Mouse (Mus musculus) forebrain, postnatal 0 days (tissue): ENCODE results near the gene Mier3. TPM values are rescaled to one million over a fixed set of nuclear protein-coding genes. Genes with fewer than 3 reads are reported as not detected.
A peak's percentile ranks its signal among the peaks of the same experiment; 100 is the strongest.

Source experiments
- ATAC-seq: fragments of 200-750 bp; cut with Nextera tagmentation; 2 replicates; pipeline ENCODE4 v1.8.0; 2017; ENCODE audit warnings: mild to moderate bottlenecking, moderate library complexity
- DNase-seq: peaks from one replicate; pipeline ENCODE4 v3.0.0-alpha.2; 2015
- H3K27ac ChIP-seq: fragments of 300-500 bp; sonication (generic); 2 replicates; pipeline ENCODE4 v1.5.1; 2014; ENCODE audit warnings: low read depth, mild to moderate bottlenecking, antibody characterized with exemption, low read length, moderate library complexity, mixed read lengths
- H3K27me3 ChIP-seq: fragments of 300-500 bp; sonication (generic); 2 replicates; pipeline ENCODE4 v1.6.1; 2014; ENCODE audit warnings: mild to moderate bottlenecking, low read length, mixed read lengths; ENCODE audit not compliant: insufficient read depth
- H3K36me3 ChIP-seq: fragments of 300-500 bp; sonication (generic); 2 replicates; pipeline ENCODE4 v1.6.1; 2014; ENCODE audit warnings: mild to moderate bottlenecking, moderate library complexity; ENCODE audit not compliant: insufficient read depth
- H3K4me1 ChIP-seq: fragments of 300-500 bp; sonication (generic); 2 replicates; pipeline ENCODE4 v1.6.1; 2014; ENCODE audit warnings: antibody characterized with exemption; ENCODE audit not compliant: insufficient read depth
- H3K4me2 ChIP-seq: fragments of 300-500 bp; sonication (generic); 2 replicates; pipeline ENCODE4 v1.6.1; 2014; ENCODE audit warnings: low read depth, mild to moderate bottlenecking, moderate library complexity
- H3K4me3 ChIP-seq: fragments of 300-500 bp; sonication (generic); 2 replicates; pipeline ENCODE4 v1.5.1; 2014; ENCODE audit warnings: low read depth, low read length, mixed read lengths
- H3K9ac ChIP-seq: fragments of 300-500 bp; sonication (generic); 2 replicates; pipeline ENCODE4 v1.6.1; 2014; ENCODE audit warnings: mild to moderate bottlenecking
- H3K9me3 ChIP-seq: fragments of 300-500 bp; sonication (generic); 2 replicates; pipeline ENCODE4 v1.6.1; 2016; ENCODE audit warnings: low read length
- CTCF ChIP-seq: sonication (generic); IDR thresholded peaks from 2 replicates; pipeline ENCODE4 v1.5.1; 2016; ENCODE audit warnings: antibody characterized with exemption, control low read depth, low read depth
- WGBS: fragments of 180-500 bp; shearing (Covaris S2); extraction: QIAGEN DNeasy Blood & Tissue Kit; methylation state at CpG from one replicate; pipeline ENCODE4 v1.1.7; 2014; 5-methylcytosine and 5-hydroxymethylcytosine counted together
- polyA plus RNA-seq: library from polyadenylated mRNA; unstranded; fragments of >200 nt; fragmentation: Nextera tagmentation; extraction: Ambion mirVana; gene quantifications from 2 replicates; pipeline ENCODE4 v1.2.1, GENCODE M21; 2015
- total RNA-seq: library from RNA; depleted of rRNA; stranded (reverse); fragments of >200 nt; gene quantifications from 2 replicates; pipeline ENCODE4 v1.2.3, GENCODE M21; 2014

Gene Mier3
- total and polyA plus RNA-seq, 2 experiments from 2014 or later = 15.0 to 41.3 TPM

GRCm38 (mm10) chr13:111660556-111660955 is 20.2 kb upstream of the Mier3 start:
- no peaks in the 10 kb centered on the region for H3K9me3 ChIP-seq

GRCm38 (mm10) chr13:111668016-111668415 is 12.8 kb upstream of the Mier3 start:
- H3K36me3 ChIP-seq = no peaks in the 10 kb centered on the region
- WGBS = 93% methylated on average over 7 of the region's 7 CpGs
- DNase-seq (no peak), ATAC-seq (no peak)
- no peak overlapping the region for H3K9ac ChIP-seq
- no peaks in the 10 kb centered on the region for H3K27me3 ChIP-seq
- H3K4me1 ChIP-seq = no peaks in the 10 kb centered on the region
- TF ChIP-seq CTCF = no peak
- no peak overlapping the region for H3K4me3 ChIP-seq
- H3K9me3 ChIP-seq = no peaks in the 10 kb centered on the region
- H3K27ac ChIP-seq = no peak overlapping the region
- no peak overlapping the region for H3K4me2 ChIP-seq

More at GRCm38 (mm10) chr13:111660556-111660955, 20.2 kb upstream of the Mier3 start:
- no peak overlapping the region for H3K4me3 ChIP-seq
- TF ChIP-seq CTCF = no peak
- no peak overlapping the region for H3K9ac ChIP-seq
- no peak overlapping the region for H3K4me2 ChIP-seq
- H3K4me1 ChIP-seq = no peaks in the 10 kb centered on the region
- H3K36me3 ChIP-seq = no peaks in the 10 kb centered on the region
- no peak for DNase-seq
- no peaks in the 10 kb centered on the region for H3K27me3 ChIP-seq
- 91% methylated on average over 3 of the region's 3 CpGs for WGBS
- no peak for ATAC-seq
- H3K27ac ChIP-seq = no peak overlapping the region

DNA sequence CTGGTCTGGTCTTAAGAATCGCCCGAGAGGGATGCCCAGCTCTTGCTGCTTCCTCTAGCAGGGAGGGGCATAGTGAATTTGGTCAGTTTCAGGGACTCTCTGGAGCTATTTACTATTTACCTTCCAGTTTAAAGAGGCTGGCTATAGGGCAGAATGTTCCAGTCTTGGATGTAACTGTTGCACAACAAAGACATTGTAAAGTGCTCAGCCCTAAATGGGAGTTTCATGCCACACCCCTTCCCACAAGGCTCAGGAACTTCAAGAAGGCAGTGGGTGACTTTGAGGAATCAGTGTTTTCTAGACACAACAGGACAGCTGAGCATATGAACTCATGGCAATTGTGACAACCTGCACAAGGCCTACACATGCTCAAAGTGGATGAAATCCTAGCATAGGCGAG is 3.9 kb upstream of the Mier3 start:
- WGBS = 92% methylated on average over 3 of the region's 3 CpGs
- no peak for DNase-seq
- H3K27me3 ChIP-seq = no peaks in the 10 kb centered on the region
- no peak for TF ChIP-seq CTCF
- no peak overlapping the region for H3K4me2 ChIP-seq
- no peak overlapping the region for H3K9ac ChIP-seq
- no peaks in the 10 kb centered on the region for H3K9me3 ChIP-seq
- no peak overlapping the region for H3K4me3 ChIP-seq
- no peaks in the 10 kb centered on the region for H3K36me3 ChIP-seq
- H3K27ac ChIP-seq = no peak overlapping the region
- no peak for ATAC-seq
- no peaks in the 10 kb centered on the region for H3K4me1 ChIP-seq

- H3K4me1 ChIP-seq = no peaks in the 10 kb centered on the region
- no peak overlapping the region for H3K4me3 ChIP-seq
- H3K4me2 ChIP-seq = no peak overlapping the region
- ATAC-seq (no peak), DNase-seq (no peak)
- no peaks in the 10 kb centered on the region for H3K36me3 ChIP-seq
- WGBS = 27% methylated on average over 5 of the region's 5 CpGs
- H3K27ac ChIP-seq = no peak overlapping the region
- H3K9me3 ChIP-seq = no peaks in the 10 kb centered on the region
- TF ChIP-seq CTCF = no peak
- no peaks in the 10 kb centered on the region for H3K27me3 ChIP-seq
- no peak overlapping the region for H3K9ac ChIP-seq
Observed at GRCm38 (mm10) chr13:111684056-111684625, 3.4 kb downstream of the Mier3 start.

DNA sequence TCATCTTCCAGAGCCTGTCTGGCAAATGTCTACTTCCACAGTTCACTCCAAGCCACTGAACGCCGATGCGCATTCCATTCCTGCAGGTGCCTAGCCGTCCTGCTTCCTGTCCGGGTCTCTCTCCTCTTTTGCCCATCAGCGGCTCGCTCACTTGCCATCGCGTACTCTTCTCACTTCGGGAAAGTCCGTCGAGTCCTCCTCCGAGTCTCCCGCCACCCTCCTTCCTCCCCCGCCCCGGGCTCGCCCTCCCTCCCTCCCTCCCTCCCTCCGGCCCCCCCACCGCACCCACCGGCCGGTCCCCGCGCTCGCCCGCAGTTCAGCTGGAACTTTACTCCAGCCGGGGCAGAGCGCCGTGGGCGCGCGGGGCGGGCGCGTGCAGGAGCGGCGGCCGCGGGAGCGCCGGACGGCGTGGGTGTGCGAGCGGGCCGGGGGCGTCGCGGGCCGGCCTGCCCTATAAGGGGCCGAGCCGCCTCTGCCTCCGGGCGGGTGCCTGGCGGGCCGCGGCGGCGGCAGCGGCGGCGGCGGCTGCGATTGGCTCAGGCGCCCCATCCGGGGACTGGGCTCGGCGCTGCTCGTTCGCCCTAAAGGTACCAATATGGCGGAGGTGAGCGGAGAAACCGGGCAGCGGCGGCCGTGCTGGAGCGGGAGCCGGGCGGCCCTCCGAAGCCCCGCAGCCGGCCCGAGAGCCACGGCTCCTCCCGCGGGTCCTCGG is 5.1 kb downstream of the Mier3 start:
- Histone ChIP-seq H3K27ac (peak overlapping the region; percentile 95), H3K27me3 (no peaks in the 10 kb centered on the region), H3K4me3 (peak overlapping the region; percentile 93), H3K36me3 (no peaks in the 10 kb centered on the region), H3K4me1 (no peaks in the 10 kb centered on the region), H3K9me3 (no peaks in the 10 kb centered on the region), H3K4me2 (peak overlapping the region; percentile 94), H3K9ac (peak overlapping the region; percentile 92)
- 0% methylated on average over 73 of the region's 86 CpGs for WGBS
- peak; percentile 97 for ATAC-seq
- TF ChIP-seq CTCF = no peak
- peak; percentile 85 for DNase-seq

GRCm38 (mm10) chr13:111686522-111687284 is 5.9 kb downstream of the Mier3 start:
- Histone ChIP-seq H3K9ac (peak overlapping the region; percentile 92), H3K27me3 (no peaks in the 10 kb centered on the region), H3K4me1 (no peaks in the 10 kb centered on the region), H3K4me3 (peak overlapping the region; percentile 93), H3K9me3 (no peaks in the 10 kb centered on the region), H3K36me3 (no peaks in the 10 kb centered on the region), H3K27ac (peak overlapping the region; percentile 95), H3K4me2 (peak overlapping the region; percentile 94)
- no peak for TF ChIP-seq CTCF
- WGBS = 2% methylated on average over 80 of the region's 101 CpGs
- ATAC-seq (peak; percentile 58), DNase-seq (peak; percentile 8)
